Mouse (Mus musculus) spleen, adult 2 months (tissue): ENCODE data around the gene Pitpnc1. TPM values are rescaled to one million over a fixed set of nuclear protein-coding genes. Genes with fewer than 3 reads are reported as not detected.

ENCODE experiments used
- DNase-seq, 2 experiments: peaks; one replicate each; pipeline versions ENCODE4 v3.0.0 to v3.0.0-alpha.2; 2012 to 2021; ENCODE audit warnings: low spot score in 2 of 2, low read depth in 1 of 2
- H3K27ac ChIP-seq: fragments of 200-500 bp; 2 replicates; pipeline ENCODE4 v1.5.1; 2012; ENCODE audit warnings: low read length, inconsistent platforms; ENCODE audit not compliant: insufficient read depth
- H3K27me3 ChIP-seq: fragments of 200-500 bp; 2 replicates; pipeline ENCODE4 v1.6.1; 2012; ENCODE audit warnings: mild to moderate bottlenecking, moderate library complexity, low read length, inconsistent platforms; ENCODE audit not compliant: control insufficient read depth, insufficient read depth
- H3K36me3 ChIP-seq: fragments of 200-500 bp; 2 replicates; pipeline ENCODE4 v1.6.1; 2012; ENCODE audit warnings: mild to moderate bottlenecking, low read length, inconsistent platforms; ENCODE audit not compliant: control insufficient read depth, insufficient read depth
- H3K4me1 ChIP-seq: fragments of 200-500 bp; 2 replicates; pipeline ENCODE4 v1.6.1; 2011; ENCODE audit warnings: inconsistent platforms; ENCODE audit not compliant: control insufficient read depth, insufficient read depth, insufficient read length
- H3K4me3 ChIP-seq: fragments of 200-500 bp; 2 replicates; pipeline ENCODE4 v1.5.1; 2011; ENCODE audit warnings: mild to moderate bottlenecking, inconsistent platforms; ENCODE audit not compliant: insufficient read depth, insufficient read length; ENCODE audit errors: extremely low read depth
- CTCF ChIP-seq: fragments of 200-500 bp; IDR thresholded peaks from 2 replicates; pipeline ENCODE4 v1.5.1; 2011; ENCODE audit warnings: mild to moderate bottlenecking, inconsistent platforms; ENCODE audit not compliant: insufficient read depth, insufficient read length, insufficient replicate concordance; ENCODE audit errors: extremely low read depth
- POLR2A ChIP-seq: fragments of 200-500 bp; IDR thresholded peaks from 2 replicates; pipeline ENCODE4 v1.6.1; 2011; ENCODE audit warnings: low read depth, low read length, inconsistent platforms
- WGBS: fragments of 180-500 bp; shearing (Covaris S2); methylation state at CpG from one replicate; pipeline ENCODE4 v1.1.7; 2018; 5-methylcytosine and 5-hydroxymethylcytosine counted together
- polyA plus RNA-seq: library from polyadenylated mRNA; depleted of rRNA; stranded (reverse); fragments of >200 nt; gene quantifications from 2 replicates; pipeline ENCODE4 v1.2.3, GENCODE M21; 2012

The Pitpnc1 gene
- polyA plus RNA-seq, 1 experiment, result 6.4 TPM

GRCm38 (mm10) chr11:107438140-107438539, 32.4 kb downstream of the Pitpnc1 start:
- peaks cover 18% of the 10 kb centered on the region for H3K4me1 ChIP-seq
- DNase-seq, result no peak
- no peaks in the 10 kb centered on the region for H3K36me3 ChIP-seq
- WGBS, result 88% methylated on average over 3 of the region's 3 CpGs
- TF ChIP-seq POLR2A, result no peak
- TF ChIP-seq CTCF, result no peak
- H3K27me3 ChIP-seq, result no peaks in the 10 kb centered on the region
- H3K4me3 ChIP-seq, result no peak overlapping the region
- H3K27ac ChIP-seq, result no peak overlapping the region

DNA sequence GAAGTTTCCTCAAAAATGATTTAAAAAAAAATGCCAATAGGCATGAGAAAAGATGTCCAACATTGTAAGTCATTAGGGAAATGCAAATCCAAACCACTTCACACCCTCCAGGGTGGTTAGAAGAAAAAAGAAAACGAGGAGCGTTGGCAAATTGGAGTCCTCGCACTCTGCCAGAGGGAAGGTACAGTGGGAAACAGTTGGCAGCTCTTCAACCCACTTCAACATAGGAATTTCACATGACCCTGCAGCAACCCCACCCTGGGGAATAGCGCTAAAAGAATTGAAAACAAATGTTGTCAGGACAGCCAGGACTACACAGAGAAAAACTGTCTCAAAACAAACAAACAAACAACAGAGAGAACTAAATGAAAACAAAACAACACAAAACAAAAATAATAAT, 32.8 kb downstream of the Pitpnc1 start:
- Histone ChIP-seq H3K36me3 (no peaks in the 10 kb centered on the region), H3K27ac (no peak overlapping the region), H3K27me3 (no peaks in the 10 kb centered on the region), H3K4me3 (no peak overlapping the region), H3K4me1 (peaks cover 14% of the 10 kb centered on the region)
- DNase-seq, result no peak
- WGBS, result 85% methylated on average over 4 of the region's 4 CpGs
- TF ChIP-seq POLR2A, result no peak
- no peak for TF ChIP-seq CTCF

DNA sequence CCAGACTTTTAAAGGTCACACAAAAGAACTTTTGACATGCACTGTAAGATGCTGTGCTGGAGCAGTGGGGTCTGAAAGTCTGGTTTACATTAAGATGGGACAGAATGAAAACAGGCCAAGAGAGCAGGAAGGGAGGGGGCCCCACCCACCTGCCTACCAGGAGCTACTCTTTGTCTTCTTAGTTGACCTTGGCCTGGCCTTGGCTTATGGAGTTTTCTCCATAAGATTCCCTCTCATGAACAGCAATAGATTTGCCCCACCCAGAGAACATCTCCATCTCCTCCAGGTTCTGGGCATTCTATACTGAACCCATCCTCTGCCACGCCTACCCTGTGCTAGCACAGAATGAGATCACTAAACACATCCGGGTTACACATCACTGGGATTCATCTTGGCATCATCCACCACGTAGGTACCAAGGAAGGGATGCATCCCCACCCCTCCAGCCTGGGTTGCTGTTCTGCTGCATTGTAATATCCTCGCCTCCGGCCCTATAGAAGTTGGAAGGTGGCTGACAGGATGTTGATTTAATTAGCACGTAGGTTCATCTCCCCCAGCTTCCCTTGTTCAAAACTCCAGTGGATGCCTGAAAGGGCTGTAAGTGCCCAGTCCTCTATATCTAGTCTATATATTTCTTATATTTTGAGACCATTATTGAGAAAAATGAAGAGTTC, 34.6 kb downstream of the Pitpnc1 start:
- no peak overlapping the region for H3K4me3 ChIP-seq
- H3K27ac ChIP-seq, result no peak overlapping the region
- no peaks in the 10 kb centered on the region for H3K27me3 ChIP-seq
- DNase-seq, result no peak
- H3K4me1 ChIP-seq, result peaks cover 6% of the 10 kb centered on the region
- WGBS, result 88% methylated on average over 6 of the region's 6 CpGs
- no peak for TF ChIP-seq CTCF
- TF ChIP-seq POLR2A, result no peak
- H3K36me3 ChIP-seq, result no peaks in the 10 kb centered on the region

GRCm38 (mm10) chr11:107431197-107431965, 39.1 kb downstream of the Pitpnc1 start:
- H3K27me3 ChIP-seq, result no peaks in the 10 kb centered on the region
- TF ChIP-seq POLR2A, result no peak
- TF ChIP-seq CTCF, result no peak
- no peak for DNase-seq
- no peaks in the 10 kb centered on the region for H3K36me3 ChIP-seq
- H3K4me3 ChIP-seq, result no peak overlapping the region
- 90% methylated on average over 7 of the region's 7 CpGs for WGBS
- H3K27ac ChIP-seq, result no peak overlapping the region
- peaks cover 2% of the 10 kb centered on the region for H3K4me1 ChIP-seq

GRCm38 (mm10) chr11:107428011-107428410, 42.5 kb downstream of the Pitpnc1 start:
- WGBS, result 70% methylated on average over 10 of the region's 10 CpGs
- DNase-seq, result no peak
- TF ChIP-seq POLR2A (no peak), CTCF (no peak)
- no peaks in the 10 kb centered on the region for H3K36me3 ChIP-seq
- no peak overlapping the region for H3K27ac ChIP-seq
- H3K4me3 ChIP-seq, result no peak overlapping the region
- peaks cover 2% of the 10 kb centered on the region; the same call in 1 of the 2 replicates for H3K4me1 ChIP-seq
- H3K27me3 ChIP-seq, result no peaks in the 10 kb centered on the region

DNA sequence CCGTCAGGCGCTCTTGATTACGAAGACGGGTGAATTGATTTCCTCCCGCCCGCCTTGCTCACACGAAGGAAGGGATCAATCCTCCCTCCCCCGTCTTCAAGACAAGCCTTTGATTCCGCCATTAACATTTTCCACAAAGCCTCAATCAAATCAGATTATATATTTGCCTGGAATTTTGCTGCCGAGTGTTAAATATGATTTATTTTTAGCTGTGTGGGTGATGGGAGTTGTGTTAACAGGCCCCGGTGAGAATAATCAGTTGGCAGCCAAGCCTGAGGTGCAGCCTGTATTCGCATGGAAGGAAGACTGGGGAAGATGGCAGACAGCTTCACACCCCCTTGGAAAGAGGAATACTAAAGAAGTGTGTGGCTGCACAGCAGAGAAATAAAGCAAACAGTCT, 46.3 kb downstream of the Pitpnc1 start:
- Histone ChIP-seq H3K36me3 (no peaks in the 10 kb centered on the region), H3K4me3 (no peak overlapping the region), H3K27ac (no peak overlapping the region), H3K27me3 (no peaks in the 10 kb centered on the region), H3K4me1 (peaks cover 10% of the 10 kb centered on the region; the same call in 1 of the 2 replicates)
- 94% methylated on average over 12 of the region's 12 CpGs for WGBS
- TF ChIP-seq POLR2A, result no peak
- TF ChIP-seq CTCF, result no peak
- no peak for DNase-seq

- peak overlapping the region; percentile 49; the same call in 1 of the 2 replicates for H3K27ac ChIP-seq
- no peaks in the 10 kb centered on the region for H3K36me3 ChIP-seq
- H3K27me3 ChIP-seq, result no peaks in the 10 kb centered on the region
- no peak for TF ChIP-seq POLR2A
- no peak for TF ChIP-seq CTCF
- no peak for DNase-seq
- WGBS, result 30% methylated on average over 5 of the region's 5 CpGs
- H3K4me3 ChIP-seq, result no peak overlapping the region
- H3K4me1 ChIP-seq, result peaks cover 12% of the 10 kb centered on the region; the same call in 1 of the 2 replicates
Measured at GRCm38 (mm10) chr11:107422356-107422754, 48.1 kb downstream of the Pitpnc1 start.
